Mouse (Mus musculus): Measurements from ENCODE around the gene Cilp.
"Not testable (repeated sequence)": the region's sequence is repeated elsewhere in the genome, so short reads cannot be mapped to it uniquely, and the experiment has no call there.

Cilp gene

GRCm38 (mm10) chr9:65264959-65265358, at the start of gene Cilp:
Gene Cilp, plus strand, starts transcription at chr9:65265180.
- DNase-seq = no peak

DNA sequence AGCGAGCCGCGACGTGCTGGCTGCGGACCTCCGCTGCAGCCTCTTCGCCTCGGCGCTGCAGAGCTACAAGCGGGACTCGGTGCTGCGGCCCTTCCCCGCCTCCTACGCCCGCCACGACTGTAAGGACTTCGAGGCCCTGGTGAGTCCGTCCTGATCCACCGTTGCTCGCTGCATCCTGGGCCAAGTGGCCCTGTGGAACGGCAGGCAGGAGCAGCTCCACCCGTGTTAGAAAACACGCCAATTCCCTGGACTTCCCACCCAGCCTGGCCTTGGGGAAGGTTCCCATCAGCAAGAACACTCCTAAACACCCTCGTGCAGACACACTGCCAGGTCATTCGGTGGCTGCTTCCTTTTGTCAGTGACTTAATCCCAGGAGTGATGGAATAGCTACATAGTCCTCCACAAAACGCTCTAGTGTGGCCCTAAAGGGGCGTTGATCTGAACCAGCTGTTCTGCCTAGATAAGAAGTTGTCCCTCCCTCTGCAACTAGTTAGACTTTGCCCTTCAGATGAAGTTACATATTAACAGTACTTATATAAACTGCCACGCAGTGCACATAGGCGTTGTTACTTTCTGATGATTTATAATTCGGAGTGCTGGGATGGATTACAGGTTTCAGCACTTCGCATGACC, 49.4 kb upstream of the Cilp start:
- DNase-seq = no peak

DNA sequence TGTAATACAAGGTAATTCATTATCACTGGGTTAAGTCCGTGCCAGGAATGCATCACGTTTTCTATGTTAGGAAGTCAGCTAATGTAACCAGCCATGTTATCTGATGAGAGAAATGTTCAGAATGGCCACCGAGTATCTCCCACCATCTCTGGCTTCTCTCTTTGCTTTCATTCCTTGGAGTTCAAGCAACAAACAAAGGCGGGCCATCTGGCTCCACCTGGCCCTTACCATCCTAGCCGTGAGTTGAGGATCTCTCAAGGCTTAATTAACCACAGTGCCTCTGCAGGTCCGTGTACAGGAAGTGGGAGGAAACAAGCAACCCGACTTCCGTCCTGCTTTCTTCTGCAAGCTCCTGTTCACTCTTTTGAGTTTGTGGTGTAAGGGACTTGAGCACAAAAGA, 48.0 kb upstream of the Cilp start:
- DNase-seq = no peak

- DNase-seq = no peak
Measured at GRCm38 (mm10) chr9:65217661-65218060, 47.3 kb upstream of the Cilp start.

DNA sequence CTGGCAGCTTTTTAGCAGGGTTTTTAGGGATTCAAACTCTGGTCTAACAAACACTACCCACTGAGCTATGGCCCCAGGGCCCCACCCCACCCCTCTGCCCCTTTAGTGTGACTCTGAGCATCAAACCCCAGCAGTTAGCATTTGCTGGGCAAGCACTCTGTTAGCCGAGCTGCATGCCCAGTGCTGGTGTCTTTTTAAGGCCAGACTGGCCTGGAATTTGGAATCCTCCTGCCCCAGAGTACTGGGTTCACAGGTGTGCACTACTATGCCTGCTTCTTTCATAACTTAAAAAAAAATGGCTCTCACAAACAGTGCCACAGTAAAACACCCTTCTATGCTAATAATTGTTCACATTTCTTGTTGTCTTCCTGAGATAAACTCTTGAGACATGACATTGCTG, 46.1 kb upstream of the Cilp start:
- DNase-seq = no peak

GRCm38 (mm10) chr9:65220398-65220797, 44.6 kb upstream of the Cilp start:
- not testable (repeated sequence) for DNase-seq

DNA sequence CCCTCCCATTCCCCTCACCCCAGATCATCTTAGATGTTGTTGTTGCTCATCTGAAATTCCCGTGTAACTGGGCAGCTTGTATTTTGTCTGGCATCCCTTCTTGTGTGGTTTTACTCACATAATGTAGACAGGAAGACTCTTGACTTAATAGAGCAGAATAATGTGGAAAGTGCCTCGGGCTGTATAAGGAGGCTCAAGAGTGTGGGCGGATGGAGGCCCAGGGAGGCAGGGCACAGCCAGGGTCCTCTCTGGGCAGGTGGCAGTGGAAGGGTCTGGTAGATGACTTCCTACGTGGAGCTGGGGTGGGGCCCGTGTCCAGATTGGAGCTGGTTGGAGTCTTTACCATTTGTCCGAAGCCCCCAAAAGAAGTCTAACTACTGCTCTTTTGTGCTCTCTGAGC, 41.1 kb upstream of the Cilp start:
- no peak for DNase-seq

- no peak for DNase-seq
Measured at GRCm38 (mm10) chr9:65225795-65226194, 39.2 kb upstream of the Cilp start.

DNA sequence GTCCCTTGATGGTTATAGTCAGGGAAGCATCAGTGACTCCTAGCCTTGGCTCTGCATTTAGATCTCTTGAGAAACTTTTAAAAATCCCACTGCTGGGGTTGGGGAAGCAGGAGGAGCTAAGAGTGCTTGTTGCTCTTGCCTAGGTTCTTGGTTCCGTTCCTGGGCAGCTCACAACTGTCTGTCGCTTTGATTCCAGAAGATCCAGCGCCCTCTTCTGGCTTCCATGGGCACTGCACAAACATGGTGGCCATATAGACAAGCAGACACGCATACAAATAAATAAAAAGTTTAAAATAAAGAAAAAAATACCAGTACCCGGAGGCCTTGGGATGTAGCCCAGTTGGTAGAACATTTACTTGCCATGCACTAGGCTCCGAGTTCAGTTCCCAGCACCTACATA, 34.7 kb upstream of the Cilp start:
- DNase-seq = no peak

DNA sequence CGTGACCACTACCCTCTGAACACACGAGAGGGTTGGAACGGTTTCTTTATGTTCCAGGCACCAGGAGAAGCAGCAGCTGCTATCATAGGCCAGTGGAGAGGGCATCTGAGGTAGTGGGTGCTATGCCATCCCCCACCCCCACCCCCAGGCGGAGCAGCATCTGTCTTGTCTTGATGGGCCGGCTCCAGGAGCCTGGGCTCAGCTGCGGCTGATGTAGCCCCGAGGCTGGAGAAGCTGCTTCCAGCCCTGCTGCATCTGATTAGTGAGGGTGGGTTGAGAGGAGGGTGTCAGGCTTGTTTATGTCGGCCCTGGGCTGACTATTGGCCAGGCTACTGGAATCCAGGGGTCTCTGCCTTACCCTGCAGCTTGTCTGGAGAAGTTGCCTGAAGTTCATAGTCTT, 33.7 kb upstream of the Cilp start:
- DNase-seq = no peak

- no peak for DNase-seq
Measured at GRCm38 (mm10) chr9:65233243-65233985, 31.6 kb upstream of the Cilp start.

DNA sequence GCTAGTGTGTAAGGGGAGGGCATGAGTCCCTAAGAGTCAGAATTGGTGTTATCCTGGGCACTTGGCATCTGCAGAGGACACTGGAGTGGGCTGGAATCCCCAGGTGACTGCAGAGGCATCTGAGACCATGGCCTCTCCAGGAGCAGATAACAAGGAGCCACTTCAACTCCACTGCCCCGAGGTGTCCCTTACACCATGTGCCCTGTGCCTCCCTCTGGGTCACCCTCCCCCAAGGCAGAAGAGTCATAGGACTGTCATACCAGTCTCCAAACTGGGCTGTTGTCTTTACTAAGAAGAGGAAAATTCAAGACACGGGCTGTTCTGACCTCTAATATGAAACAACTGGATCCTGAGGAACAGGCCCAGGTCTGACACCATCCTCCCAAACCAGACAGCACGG, 30.2 kb upstream of the Cilp start:
- DNase-seq = no peak

- DNase-seq = no peak
Measured at GRCm38 (mm10) chr9:65235601-65236000, 29.4 kb upstream of the Cilp start.

GRCm38 (mm10) chr9:65237616-65238015, 27.4 kb upstream of the Cilp start:
- no peak for DNase-seq

DNA sequence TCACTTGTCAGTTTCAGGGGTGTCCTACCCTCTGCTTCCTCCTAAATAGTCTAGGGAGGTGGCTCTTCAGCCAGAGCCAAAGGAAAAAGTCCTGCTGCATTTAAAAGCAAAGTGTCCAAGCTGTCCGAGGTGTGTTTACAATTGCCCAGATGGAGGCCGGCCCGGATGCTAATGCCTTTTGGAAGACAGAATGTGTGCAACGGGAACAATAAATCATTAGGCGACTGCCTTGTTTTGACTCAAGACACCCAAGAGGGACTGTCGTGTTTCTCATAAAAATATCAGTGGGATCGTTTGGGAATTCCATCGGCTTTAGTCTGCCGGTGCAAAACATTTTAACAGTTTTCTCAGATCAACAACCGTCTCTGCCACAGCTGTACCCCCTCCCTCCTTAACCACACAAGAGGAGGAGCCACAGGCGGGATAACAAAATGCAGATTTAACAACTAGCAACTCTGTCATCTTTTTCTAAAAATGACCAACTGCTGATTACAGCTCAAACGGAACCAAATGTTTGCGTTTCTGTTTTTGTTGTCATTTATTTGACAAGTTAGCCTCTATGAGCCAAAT, 26.7 kb upstream of the Cilp start:
- DNase-seq = no peak

DNA sequence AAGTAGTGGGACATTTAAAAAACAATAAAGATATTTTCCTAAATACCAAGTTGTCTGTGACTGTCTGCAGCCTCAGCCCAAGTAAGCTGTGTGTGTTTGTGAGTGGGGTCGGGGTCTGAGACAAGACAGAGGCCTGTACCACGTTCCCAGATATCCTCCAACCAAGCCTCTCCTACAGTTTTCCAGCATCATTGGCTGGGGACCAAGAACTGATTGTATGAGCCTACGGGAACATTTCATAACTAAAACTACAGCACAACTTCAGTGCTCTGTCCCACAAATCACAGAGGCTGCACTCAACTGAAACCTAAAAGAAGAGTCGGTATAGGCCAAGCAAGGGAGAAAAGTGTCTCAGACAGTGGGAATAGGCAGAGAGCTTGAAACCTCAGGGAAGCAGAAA, 25.8 kb upstream of the Cilp start:
- DNase-seq = no peak

DNA sequence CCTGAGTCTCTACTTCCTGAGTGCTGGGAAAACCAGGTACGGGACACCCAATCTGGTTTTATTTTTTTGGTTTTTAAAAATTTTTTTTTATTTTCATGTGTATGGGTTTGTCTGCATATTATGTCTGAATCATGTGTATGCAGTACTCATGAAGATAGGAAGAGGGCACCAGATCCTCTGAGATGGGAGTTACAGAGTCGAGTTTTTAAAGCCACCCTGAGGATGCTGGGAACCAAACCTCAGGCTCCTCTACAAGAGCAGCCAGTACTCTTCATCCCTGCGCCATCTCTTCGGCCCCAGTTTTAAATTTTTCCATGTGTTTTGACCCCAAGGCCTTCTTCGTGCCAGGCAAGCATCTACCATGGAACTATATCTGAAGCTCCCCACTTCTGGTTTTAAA, 25.2 kb upstream of the Cilp start:
- DNase-seq = no peak

DNA sequence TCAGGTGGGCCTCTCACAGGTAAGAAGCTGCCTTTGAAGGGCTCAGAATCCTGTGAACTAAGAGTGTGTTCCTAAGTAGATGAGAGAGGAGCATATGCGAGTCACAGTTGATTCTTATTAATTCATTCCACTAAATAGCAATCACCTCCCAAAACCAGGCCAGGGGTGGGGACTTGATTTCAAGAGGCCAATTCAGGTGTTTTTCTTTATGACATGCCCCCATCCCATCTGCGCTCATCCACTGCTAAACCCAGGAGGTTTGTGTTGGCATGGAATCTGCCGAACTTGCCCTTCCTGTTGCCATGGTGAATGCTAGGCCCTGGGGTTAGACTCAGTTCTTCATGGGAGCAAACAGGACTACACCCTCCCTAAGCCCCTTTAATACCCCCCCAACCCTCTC, 24.4 kb upstream of the Cilp start:
- no peak for DNase-seq

GRCm38 (mm10) chr9:65241973-65242372, 23.0 kb upstream of the Cilp start:
- DNase-seq = no peak

DNA sequence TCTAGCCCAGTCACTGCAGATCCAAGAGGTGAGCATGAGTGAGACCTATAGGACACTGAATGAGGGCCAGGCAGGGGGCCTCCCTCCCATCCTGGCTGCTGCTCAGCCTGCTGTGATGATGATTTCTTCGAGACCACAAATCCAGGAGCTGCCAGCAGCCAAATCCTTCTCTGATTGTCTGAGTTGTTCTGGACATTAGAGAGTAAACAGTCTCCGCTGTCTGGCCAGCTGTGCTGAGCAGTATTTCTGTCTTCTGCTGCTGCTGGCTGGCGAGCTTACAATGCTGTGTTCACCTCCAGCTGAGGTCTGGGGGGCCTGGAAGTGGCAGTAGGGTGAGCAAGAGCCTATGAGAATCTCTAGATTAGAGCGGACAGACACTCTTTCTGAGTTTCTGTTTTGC, 21.7 kb upstream of the Cilp start:
- DNase-seq = no peak

GRCm38 (mm10) chr9:65244036-65244806, 20.8 kb upstream of the Cilp start:
- DNase-seq = no peak

GRCm38 (mm10) chr9:65247502-65248376, 17.2 kb upstream of the Cilp start:
- DNase-seq = no peak

- no peak for DNase-seq
Measured at GRCm38 (mm10) chr9:65248377-65248690, 16.6 kb upstream of the Cilp start.
